Mouse (Mus musculus) brain, adult 10 weeks (tissue): ENCODE measurements around the gene Dhcr24. TPM values are rescaled to one million over a fixed set of nuclear protein-coding genes. Genes with fewer than 3 reads are reported as not detected.

ENCODE experiments used
- polyA plus RNA-seq: library from polyadenylated mRNA; stranded (reverse); fragments of 350-450 nt; fragmentation: Illumina TruSeq; extraction: RNeasy Lipid Tissue Mini Kit (QIAGEN cat#74804); gene quantifications from one replicate; pipeline ENCODE4 v1.2.3, GENCODE M21; 2015; ENCODE audit warnings: low read depth, low replicate concordance

Dhcr24 gene
- 60.0 TPM for polyA plus RNA-seq

DNA sequence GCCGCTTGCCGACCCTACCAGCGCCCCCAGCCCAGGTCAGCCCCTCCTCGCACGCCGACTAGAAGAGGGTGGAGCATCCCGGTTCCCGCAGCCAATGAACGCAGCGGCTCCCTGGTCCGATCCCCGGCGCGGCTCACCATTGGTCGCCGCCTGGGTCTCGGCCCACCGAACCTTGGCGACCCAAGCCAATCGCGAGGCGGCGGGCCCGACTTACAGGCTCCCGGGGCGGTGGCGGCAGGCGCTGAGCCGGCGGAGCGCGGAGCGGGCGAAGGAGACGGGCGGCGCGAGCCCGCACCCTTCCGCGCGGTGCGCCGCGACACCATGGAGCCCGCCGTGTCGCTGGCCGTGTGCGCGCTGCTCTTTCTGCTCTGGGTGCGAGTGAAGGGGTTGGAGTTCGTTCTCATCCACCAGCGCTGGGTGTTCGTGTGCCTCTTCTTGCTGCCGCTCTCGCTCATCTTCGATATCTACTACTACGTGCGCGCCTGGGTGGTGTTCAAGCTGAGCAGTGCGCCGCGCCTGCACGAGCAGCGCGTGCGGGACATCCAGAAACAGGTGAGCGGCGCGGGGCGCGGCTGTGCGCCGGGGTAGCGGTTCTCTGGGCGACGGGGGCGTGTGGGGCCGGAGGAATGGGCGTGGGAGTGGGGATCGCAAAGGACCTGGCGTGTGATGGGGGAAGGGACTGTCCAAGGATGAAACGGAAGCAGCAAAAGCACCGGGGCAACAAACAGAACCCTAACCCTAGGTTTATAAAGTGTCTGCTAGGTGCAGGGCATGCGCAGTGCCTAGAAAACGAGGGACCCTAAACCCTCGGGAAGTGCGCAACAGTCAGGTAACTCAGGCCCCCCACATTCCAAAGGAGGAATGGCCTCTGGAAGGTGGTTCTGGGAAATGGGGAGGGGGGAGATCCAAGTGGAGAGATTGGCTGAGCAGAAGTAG lies at the start of gene Dhcr24:
Dhcr24 (plus strand) TSS at position 193 of the 936 bp plus-strand sequence.

DNA sequence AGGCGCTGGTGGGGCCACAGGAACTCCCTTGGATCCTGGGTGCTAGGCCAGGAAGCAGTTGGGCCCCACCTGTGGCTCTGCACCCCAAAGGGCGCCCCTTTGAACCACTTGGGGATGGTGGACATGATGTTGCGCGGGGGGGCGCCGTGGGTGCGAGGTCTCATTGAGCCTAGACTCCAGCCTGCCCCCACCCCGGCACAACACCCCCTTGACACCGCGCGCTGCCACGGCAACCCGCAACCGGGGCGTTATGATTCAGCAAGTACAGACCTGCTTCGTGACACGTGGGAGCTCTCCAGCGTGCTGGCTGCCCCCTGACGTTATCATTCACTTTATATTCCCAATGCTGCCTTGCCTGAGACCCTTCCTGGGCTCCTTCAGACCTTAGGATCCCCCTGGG lies 56.2 kb downstream of the Dhcr24 start, which contains the start of gene Lexm:
Lexm (minus strand) TSS at position 186 of the 400 bp plus-strand sequence.

DNA sequence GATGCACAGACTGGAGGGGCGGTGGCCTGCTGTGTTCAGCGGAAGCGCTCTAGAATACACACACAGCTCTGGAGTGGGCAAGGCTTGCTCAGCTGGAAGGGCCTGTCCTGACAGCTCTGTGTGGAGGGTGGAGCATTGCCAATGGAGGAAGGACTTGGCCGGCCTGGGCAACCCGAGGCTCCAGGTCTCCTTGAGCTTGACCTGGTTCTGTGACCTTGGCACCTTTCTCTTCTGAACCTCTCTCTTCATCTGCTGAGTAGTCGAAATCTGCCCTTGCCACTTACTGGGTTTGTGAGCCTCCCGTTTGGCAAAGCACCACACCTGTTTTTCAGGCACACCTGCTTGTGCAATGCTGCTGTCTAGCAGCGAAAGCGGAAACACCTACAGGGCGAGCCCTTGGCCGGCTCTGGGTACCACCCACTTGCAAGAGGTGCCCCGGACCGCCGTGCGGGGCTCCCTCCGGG lies 61.2 kb downstream of the Dhcr24 start, which contains the start of gene Ttc22:
Ttc22 (plus strand) TSS at position 403 of the 464 bp plus-strand sequence.

Other genes starting within 250 kb of the Dhcr24 start
- gene Usp24, start 244.8 kb upstream of the Dhcr24 start, polyA plus RNA-seq = 22.6 TPM
- gene Pcsk9, start 96.7 kb upstream of the Dhcr24 start, polyA plus RNA-seq = 1.5 TPM
- not detected for gene Bsnd, start 68.8 kb upstream of the Dhcr24 start, polyA plus RNA-seq
- gene Lexm, start 56.2 kb downstream of the Dhcr24 start, polyA plus RNA-seq = 0.48 TPM
- 1.2 TPM for gene Ttc22, start 61.4 kb downstream of the Dhcr24 start, polyA plus RNA-seq
- gene Pars2, start 90.0 kb downstream of the Dhcr24 start, polyA plus RNA-seq = 9.3 TPM
- 80.4 TPM for gene Ttc4, start 117.9 kb downstream of the Dhcr24 start, polyA plus RNA-seq
- 5.3 TPM for gene Mroh7, start 169.9 kb downstream of the Dhcr24 start, polyA plus RNA-seq
- not detected for gene Fam151a, start 172.9 kb downstream of the Dhcr24 start, polyA plus RNA-seq
- 22.6 TPM for gene Acot11, start 244.0 kb downstream of the Dhcr24 start, polyA plus RNA-seq